Mouse (Mus musculus): ENCODE measurements around the gene Mafb. TPM values are rescaled to one million over a fixed set of nuclear protein-coding genes. Genes with fewer than 3 reads are reported as not detected.

The Mafb gene
- 1.2 TPM for polyA plus RNA-seq (2017; shearing (Covaris generic))

DNA sequence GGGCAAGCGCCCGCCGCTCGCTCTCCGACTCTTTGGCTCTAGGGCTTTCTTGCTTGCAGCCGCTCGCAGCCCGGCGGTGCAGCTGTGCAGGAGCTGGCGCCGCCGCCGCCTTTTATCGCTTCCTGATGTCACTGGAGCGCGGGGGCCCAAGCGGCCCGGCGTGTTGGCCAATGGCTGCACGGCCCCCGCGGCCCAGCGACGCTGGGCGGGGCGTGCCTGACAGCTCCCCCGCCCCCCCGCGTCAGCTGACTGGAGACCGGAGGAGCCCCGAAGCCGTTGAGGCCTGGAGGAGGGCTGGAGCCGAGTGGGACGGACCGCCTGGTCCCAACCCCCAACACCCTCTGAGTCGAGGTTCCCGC, at the start of gene Mafb:
Mafb (minus strand) TSS at position 86 of the 359 bp plus-strand sequence.

DNA sequence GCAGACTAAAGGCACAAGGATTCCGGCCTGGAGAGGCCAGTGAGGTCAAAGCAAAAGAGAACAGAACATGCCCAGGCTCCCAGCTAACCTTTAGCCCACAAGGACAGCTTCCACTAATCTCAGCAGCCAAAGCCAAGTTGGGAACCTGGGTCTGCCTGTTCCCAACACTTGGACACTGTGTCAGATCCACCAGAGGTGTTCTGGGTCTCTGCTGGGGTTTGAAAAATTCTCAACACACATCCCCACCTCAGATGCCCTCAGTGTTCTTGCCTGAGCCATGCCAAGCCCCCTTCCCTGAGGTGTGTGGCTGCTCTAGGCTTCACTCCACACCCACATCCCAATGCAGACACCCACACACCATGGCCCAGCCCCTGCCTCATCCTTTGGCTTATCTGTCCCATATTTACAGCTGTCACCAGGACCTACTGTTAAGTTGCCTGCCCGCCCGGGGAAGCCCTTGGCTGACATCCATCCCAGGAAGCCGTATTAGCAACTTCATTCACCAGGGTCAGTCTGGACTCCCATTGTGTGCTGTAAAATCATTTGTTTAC, 32.7 kb downstream of the Mafb start, which contains the start of gene Gm826:
Gm826 (minus strand) TSS at position 52 of the 551 bp plus-strand sequence.

Other genes with a start within 250 kb of the Mafb start
- not detected for gene Gm826, start 32.9 kb downstream of the Mafb start, polyA plus RNA-seq (2017; shearing (Covaris generic))

All from CD4-positive, CD25-positive, alpha-beta regulatory T cell (primary cell).